Mouse (Mus musculus) C2C12 (cell line): ENCODE measurements around the gene Tmppe.

Experiments used
- CTCF ChIP-seq: IDR thresholded peaks from one replicate; pipeline ENCODE4 v1.5.1; 2011; ENCODE audit not compliant: control insufficient read depth, insufficient read depth, insufficient read length
- MAX ChIP-seq: IDR thresholded peaks from one replicate; pipeline ENCODE4 v1.6.1; 2011; ENCODE audit warnings: mild to moderate bottlenecking, control low read depth
- MYOG ChIP-seq: IDR thresholded peaks from one replicate; pipeline ENCODE4 v1.6.1; 2011; ENCODE audit not compliant: control insufficient read depth, insufficient read length; ENCODE audit errors: extremely low read depth
- USF1 ChIP-seq: IDR thresholded peaks from one replicate; pipeline ENCODE4 v1.6.1; 2011; ENCODE audit warnings: low read depth, mild to moderate bottlenecking, control low read depth, moderate library complexity

GRCm38 (mm10) chr9:114452418-114452817 lies 51.5 kb downstream of the Tmppe start:
- TF ChIP-seq CTCF (no peak), USF1 (no peak), MAX (no peak), MYOG (no peak)
